Mouse (Mus musculus): ENCODE measurements at regions not wholly inside any gene's neighbourhood (a gene's known extent, or its start where the extent isn't known, plus 50 kb on each side); places are given as distances from the start of the nearest gene placed in this dataset.
"Not testable (repeated sequence)": the region's sequence is repeated elsewhere in the genome, so short reads cannot be mapped to it uniquely, and the experiment has no call there.

DNA sequence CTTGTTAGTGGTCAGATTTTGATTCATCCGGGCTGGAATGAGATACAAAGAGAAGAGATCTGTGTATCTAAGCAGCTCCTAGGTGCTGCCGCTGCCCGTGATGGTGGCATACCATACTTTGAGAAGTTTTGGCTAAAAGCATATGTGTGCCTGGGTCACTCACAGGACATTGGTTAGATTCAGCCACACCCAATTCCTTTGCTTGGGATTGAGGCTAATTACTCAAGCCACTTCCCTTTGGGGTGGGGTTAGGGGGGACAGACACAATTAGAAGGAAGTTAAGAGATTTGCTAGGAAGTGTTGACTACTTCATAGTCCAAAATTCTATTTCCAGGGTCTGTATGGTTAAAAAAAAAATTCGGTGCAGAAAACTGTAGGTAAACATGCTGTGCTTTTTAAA is 97.9 kb upstream of the Klf4 start:
- in situ Hi-C loops (cut with MboI, MseI) = not testable (repeated sequence)

DNA sequence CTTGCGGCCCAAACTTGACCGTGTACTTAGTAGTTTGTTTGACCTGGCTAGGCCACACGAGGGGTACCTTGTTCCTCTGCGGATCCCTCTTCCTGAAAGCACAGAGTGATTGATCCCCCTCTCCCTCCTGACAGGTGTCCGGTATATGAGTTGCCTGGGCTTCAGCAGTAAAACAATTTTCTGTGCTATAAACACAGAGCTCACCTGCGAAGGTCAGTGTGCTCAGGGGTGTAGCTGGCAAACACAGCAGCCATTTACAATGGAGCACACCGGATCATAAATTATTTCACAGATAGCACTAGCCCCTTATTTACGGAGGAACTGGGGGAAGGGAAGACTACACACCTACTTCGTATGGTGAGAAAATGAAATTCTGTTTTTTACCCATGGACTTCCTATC is 92.5 kb upstream of the Klf4 start:
- in situ Hi-C loops (cut with MboI, MseI) = loop anchor here (5.0 kb wide), 1 partner anchor 67 kb away; no protein-coding TSS in a partner anchor

- in situ Hi-C loops (cut with MboI, MseI) = no loop called here
These were observed 91.0 kb upstream of the Klf4 start for GRCm38 (mm10) chr4:55623151-55623760.

DNA sequence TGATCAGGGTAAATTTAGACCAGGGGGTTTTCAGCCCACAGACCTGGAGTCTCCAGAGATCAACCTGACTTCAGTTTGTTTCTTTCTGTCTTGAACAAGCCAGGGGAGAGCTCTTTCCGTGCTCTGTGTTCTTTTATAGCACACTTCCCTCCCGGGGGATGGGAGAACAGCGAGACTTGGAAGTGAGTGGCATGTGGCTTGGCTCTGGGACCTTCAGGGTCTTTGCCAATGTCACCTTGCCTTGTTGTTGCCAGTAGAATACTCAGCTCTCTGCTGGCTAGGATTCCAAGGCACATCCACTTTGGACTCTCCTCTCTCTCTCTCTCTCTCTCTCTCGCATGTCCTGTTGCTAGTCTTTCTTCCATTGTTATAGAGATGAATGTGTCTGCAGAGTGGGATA is 90.4 kb upstream of the Klf4 start:
- in situ Hi-C loops (cut with MboI, MseI) = no loop called here

DNA sequence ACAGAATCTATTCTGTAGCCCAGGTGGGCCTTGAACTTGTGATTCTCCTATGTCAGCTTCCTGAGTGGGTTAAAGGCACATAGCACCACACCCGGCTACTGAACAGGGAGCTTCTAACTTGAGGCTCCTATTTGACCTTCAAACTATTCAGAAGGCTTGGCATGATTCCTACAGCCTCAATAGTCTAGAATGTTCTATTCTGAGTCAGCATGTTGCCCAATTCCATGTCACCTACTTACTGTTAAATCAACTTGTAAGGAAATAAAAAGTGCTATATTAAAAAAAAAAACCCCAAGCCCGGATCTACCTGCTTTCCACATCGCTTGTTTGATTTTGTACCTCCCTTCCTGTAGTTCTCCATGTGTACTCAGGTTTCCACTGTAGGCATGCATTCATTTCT is 87.6 kb upstream of the Klf4 start:
- in situ Hi-C loops (cut with MboI, MseI) = no loop called here

GRCm38 (mm10) chr4:55615808-55616207 is 83.5 kb upstream of the Klf4 start:
- in situ Hi-C loops (cut with MboI, MseI) = no loop called here

GRCm38 (mm10) chr4:55613523-55613922 is 81.3 kb upstream of the Klf4 start:
- in situ Hi-C loops (cut with MboI, MseI) = no loop called here

DNA sequence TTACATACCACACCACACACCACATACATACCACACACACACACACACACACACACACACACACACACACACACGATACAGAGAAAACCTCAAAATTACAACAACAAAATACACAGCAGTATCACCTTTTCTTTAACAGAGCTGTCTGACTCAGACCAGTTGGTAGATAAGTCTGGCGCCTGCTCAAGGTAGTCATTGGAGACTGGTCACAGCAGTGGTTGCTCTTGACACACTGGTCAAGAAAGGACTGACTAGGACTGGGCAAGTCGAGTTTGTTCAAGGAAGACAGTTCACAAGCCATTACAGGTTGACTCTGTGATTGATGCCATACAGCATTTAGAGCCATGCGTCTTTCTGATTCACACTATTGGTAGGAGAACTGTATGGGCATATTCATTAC is 78.7 kb upstream of the Klf4 start:
- in situ Hi-C loops (cut with MboI, MseI) = no loop called here

GRCm38 (mm10) chr4:55609214-55609613 is 76.9 kb upstream of the Klf4 start:
- in situ Hi-C loops (cut with MboI, MseI) = loop anchor here (10.0 kb wide), 1 partner anchor 314 kb away; no protein-coding TSS in a partner anchor

DNA sequence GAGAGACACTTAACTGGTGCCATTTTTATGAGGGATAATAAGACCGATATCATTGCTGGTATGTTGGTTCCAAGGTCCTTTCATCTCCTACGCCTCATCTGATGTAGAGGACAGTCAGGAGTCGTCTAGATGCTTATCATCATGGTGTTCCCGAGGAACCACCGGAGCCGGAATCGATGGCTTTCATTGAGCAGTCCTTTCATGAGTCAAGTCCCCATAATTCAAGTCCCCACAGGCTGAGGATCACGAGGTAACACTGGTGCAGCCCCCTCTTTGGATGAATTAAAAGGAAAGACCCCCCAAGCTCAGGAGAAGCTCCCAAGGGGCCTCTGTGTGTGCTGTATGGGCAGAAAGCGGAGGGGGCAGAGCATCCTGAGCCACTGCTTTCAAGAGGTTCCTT is 73.3 kb upstream of the Klf4 start:
- in situ Hi-C loops (cut with MboI, MseI) = loop anchor here (10.0 kb wide), 1 partner anchor 311 kb away; no protein-coding TSS in a partner anchor

DNA sequence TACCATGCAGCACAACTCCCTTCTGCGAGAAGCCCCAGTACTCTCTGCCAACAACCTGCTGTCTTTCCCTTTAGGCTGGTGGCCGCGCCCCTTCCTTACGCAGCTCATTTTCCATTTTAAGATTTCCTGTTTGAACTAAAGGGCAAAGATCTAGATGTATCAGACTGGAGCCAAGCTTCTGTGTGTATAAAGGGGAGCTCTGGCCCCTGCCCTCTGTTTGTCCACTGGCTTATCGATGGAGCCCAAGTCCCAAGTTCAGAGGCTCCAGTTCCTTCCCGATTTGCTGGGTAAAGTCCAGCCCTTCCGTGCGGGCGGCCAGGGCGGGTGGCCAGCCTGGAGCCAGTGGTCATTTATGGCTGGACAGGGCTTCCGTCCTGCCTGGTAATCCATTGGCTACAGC is 72.6 kb upstream of the Klf4 start:
- in situ Hi-C loops (cut with MboI, MseI) = loop anchor here (10.0 kb wide), 1 partner anchor 310 kb away; no protein-coding TSS in a partner anchor

GRCm38 (mm10) chr4:55603821-55604435 is 71.7 kb upstream of the Klf4 start:
- in situ Hi-C loops (cut with MboI, MseI) = loop anchor here (10.0 kb wide), 1 partner anchor 309 kb away; no protein-coding TSS in a partner anchor

- in situ Hi-C loops (cut with MboI, MseI) = no loop called here
These were observed 62.9 kb upstream of the Klf4 start for GRCm38 (mm10) chr4:55595203-55595602.

- in situ Hi-C loops (cut with MboI, MseI) = no loop called here
These were observed 62.4 kb upstream of the Klf4 start for GRCm38 (mm10) chr4:55594699-55595098.

GRCm38 (mm10) chr4:55593132-55593531 is 60.9 kb upstream of the Klf4 start:
- in situ Hi-C loops (cut with MboI, MseI) = no loop called here

GRCm38 (mm10) chr4:55586212-55586611 is 53.9 kb upstream of the Klf4 start:
- in situ Hi-C loops (cut with MboI, MseI) = no loop called here

DNA sequence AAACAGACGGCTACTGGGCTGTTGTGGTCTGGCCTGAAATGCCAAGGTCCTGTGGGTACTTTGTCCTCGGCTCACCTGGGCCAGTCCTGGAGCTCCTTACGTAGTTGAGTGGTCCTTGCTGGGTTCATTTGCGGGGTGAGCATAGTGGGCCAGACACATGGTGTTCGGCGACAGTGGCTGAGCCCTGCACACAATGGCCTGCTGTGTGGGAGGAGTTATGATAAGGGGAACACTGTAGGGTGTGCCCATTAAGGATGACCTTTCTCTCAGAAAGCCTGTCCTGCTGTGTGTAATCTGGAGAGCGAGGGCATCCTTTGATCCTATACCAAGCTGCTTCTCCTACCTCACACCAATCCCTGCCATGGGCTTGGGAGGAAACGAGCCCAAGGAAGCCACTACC is 51.3 kb upstream of the Klf4 start:
- in situ Hi-C loops (cut with MboI, MseI) = no loop called here

Measured in T-helper 1 cell (primary cell).